Mouse (Mus musculus) natural killer cell, adult 2 months (primary cell): ENCODE data around the gene Arhgef10l.

Source experiments
- DNase-seq, 2 experiments: peaks; one replicate each; pipeline ENCODE4 v3.0.0; 2022; ENCODE audit warnings: low spot score in 2 of 2

The Arhgef10l gene

DNA sequence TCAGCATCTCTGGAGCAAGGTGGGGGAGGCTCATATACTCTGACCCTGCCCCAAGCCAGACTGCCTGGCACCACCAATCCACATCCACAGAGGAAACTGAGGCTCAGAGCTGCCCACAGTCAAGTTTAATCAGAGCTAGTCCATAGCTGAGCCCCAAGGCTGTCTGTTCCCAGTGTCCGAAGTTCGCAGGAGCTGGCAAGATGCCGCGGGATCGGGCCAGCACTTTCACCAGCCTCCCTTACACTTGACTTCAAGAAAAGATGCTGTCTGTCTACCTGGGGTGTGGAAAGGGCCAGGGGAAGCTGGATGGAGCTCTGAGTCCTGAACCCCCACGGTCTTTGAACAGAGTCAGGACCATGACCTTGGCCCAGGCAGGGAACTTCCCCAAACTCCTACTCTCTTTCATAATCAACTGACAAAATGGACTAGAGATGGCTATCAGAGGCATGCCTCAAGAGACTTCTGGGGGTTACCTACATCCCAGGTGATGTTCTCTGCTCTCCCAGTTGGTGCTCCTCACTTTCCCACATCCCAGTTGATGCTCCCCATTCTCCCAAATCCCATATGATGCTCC is 34.4 kb downstream of the Arhgef10l start:
- no peak for DNase-seq

DNA sequence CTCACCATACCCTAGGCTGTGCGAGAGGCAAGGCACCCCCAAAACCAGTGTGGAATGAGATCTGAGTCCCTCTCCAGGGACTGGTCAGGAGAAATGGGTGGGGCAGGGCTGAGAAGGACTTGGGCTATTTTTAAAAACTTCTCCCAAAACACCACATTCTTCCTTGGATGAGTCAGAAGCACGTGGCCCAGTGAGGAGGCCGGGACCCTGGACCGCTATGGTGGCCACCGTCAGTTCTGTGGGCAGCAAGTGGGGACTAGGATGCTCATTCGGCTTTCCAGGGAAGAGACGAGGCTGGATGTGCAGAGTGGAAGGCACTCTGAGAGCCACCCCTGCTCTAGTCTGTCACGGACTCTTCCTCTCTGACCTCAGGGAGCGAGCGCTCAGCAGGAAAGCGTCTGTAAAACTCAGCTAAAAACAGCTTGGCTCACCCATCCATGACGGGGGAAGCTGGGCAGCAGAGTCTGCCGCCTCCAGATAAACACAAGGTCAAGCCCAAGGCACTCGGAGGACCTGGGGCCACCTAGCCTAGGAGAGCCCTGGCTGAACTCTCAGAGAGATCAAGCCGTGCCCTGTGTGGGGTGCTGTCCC is 35.1 kb downstream of the Arhgef10l start:
- DNase-seq = no peak

DNA sequence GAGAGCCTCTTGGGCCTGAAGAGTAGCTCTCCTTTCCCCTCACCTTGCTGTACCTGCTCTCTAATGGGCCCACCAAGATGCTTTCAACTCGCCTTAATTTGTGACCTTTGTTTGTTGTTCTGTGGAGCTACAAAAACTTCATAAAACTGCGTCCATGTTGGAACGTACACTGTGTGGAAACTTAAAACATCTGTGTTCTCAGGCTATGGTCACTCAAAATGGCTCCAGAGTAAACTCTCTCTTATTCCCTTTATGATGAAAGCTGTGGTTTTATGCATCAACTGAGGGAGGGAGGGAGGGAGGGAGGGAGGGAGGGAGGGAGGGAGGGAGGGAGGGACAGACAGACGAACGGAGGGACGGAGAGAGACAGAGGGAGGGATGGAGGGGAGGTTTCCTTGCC is 35.7 kb downstream of the Arhgef10l start:
- DNase-seq = no peak

DNA sequence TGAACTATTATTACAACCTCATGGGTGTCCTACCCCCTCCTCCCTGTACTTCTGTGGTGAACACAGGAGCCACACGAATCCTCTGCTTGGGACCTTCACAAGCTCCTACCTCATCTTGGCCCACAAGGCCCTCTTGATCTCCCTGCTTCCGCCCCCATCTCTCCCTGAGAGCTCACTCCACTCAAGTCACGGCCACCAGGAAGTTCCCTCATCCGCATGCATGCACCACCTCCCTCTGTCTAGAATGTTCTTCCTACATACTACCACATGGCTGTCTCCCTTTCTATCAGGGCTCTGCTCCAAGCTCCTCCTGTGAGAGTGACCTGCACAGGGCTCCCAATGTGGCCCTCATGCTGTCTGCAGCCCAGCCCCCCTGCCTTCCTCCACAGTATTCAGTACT is 36.8 kb downstream of the Arhgef10l start:
- no peak for DNase-seq

DNA sequence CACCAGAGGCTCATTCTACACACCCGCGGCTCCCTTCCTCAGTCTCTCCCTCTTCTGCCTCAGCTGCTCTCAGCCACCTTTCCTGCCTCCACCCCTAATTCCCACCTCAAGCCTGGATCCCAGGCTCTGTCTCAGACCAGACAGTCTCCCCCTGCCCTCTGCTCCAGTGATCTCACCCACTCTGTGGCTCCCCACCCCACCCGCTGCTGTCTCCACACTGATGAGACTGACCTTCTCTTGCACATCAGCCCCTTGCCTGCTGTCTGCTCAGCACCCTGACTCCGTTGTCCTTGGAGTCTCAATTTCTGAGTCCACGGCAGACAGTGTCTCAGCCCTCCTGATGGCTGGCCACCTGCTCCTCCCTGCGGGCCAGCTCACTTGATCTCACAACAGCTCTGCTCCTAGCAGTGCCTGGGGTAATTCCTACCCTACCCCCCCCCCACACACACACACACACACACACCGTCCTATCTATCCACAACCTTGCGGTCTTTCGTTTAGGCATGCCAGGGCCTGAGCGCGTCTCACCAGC is 37.3 kb downstream of the Arhgef10l start:
- no peak for DNase-seq

DNA sequence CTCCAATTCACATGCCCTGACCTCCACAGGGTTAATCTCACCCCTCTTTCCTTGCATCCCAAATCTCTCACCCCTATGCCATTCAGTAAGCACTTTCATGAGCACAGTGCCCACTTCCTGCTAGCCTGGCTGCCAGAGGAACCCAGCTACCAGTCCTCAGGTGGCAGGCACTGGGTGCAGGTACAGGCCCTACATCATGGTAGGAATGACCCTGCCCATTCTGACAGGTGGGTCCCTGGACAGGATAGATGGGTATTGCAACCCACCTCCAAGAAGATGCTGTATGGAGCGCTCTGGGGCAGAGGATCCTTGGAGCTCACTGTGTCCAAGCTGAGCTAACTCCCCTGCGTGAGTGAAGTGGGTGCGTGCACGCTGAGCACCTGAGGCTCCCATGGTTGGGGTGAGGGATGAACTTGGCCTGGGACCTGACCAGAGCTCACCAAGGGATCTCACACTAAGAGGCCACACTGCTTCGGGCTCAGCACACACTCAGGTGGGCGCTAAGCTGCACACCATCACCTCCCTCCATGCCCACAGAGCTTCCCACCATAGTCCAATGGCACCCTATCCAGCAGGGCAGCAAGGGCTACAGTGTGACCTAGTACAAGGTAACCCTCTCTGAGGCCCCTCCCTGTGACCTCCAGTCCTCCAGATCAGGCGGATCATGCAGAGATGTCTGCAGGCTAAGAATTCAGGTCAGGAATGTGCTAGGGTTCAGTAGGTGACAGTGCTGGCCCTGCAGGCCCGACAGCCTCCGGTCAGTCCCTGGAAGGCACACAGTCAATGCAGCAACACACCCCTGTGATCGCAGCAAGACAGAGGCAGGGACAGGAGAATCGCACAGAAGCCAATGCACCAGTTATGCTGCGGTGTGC is 39.9 kb downstream of the Arhgef10l start:
- no peak for DNase-seq

DNA sequence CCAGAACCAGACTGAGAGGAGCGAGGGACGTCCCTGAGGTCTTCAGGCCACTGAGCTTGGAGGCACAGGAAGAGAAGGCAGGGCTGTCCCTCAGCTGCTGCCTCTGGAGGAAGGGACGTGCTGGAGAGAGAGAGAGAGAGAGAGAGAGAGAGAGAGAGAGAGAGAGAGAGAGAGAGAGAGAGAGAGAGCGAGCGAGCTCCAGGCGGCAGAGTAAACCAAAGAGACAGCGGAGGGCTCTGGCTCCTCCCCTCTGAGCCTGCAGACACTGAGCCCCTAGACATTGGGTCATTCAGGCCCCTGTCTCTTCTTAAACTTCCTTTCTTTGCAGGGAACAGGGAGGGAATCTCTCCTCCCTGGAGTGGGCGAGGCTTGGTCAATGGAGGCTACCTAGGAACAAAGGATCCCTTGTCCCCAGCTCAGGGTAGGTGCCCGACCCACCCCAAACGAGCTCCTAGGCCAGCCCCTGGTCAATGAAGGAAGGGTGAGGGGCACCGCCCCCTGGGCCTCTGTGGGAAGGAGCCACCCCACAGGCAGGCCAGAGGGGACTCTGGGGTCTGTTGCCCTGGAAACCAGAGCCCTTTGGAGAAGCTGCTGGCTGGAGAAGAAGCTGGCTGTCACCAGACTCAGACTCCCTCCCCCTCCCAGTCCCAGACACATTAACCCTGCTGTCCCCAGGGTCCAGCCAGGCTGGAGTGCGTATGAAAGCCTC is 41.2 kb downstream of the Arhgef10l start:
- no peak for DNase-seq

DNA sequence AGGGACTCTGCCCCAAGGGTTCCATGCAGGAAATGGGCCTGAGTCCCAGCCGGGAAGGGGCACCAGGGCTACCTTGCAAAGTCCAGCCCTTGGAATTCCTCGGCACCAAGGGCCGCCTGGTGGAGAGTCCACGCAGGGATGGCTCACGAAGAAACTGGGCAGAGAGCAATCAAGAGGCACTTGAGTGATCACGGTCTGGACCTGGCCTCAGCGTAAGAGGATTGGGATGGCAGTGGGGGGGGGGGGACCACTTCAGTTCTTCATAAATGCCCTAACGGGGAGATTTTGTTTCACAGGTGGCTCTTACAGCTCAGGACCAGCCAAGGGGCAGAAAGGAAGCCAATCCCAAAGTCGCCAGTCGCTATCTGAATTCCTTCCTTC is 41.7 kb downstream of the Arhgef10l start:
- DNase-seq = no peak

DNA sequence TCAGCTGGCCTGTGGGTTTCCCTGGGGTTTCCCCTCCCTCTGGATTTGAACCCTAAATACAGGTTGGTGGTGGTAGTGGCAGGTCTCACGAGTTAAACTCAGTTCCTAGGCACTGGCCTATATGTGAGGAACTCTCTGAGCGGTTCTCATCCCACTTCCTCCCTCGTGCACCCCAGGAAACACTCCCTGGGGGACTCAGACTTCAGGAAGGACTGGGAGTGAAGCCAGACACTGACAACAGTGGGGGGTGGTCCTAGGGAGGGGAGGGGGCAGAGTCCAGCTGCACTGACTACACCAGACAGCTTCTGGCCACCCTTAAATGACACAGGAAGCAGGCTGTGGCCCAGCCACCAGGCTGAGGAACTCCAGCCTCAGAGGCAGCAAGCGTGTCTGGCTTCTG is 43.0 kb downstream of the Arhgef10l start:
- DNase-seq = no peak

DNA sequence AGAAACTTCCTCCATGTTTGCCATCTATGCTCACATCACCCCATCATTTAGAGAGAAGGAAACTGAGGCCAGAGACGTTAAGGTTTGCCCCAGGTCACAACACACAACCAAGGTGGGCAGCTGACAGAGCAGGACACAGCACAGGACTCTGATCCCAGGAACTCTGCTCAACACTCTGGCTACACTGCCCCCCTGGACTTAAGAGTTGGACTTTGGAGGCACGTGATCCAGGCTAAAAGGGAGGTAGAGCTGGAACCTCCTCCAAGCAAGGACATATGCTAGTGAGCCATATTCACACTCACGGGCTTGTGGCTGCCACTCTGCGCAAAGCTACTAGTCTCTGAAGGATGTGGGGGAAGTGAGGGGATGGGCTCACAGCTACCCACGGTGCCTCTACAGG is 45.3 kb downstream of the Arhgef10l start:
- DNase-seq = no peak

DNA sequence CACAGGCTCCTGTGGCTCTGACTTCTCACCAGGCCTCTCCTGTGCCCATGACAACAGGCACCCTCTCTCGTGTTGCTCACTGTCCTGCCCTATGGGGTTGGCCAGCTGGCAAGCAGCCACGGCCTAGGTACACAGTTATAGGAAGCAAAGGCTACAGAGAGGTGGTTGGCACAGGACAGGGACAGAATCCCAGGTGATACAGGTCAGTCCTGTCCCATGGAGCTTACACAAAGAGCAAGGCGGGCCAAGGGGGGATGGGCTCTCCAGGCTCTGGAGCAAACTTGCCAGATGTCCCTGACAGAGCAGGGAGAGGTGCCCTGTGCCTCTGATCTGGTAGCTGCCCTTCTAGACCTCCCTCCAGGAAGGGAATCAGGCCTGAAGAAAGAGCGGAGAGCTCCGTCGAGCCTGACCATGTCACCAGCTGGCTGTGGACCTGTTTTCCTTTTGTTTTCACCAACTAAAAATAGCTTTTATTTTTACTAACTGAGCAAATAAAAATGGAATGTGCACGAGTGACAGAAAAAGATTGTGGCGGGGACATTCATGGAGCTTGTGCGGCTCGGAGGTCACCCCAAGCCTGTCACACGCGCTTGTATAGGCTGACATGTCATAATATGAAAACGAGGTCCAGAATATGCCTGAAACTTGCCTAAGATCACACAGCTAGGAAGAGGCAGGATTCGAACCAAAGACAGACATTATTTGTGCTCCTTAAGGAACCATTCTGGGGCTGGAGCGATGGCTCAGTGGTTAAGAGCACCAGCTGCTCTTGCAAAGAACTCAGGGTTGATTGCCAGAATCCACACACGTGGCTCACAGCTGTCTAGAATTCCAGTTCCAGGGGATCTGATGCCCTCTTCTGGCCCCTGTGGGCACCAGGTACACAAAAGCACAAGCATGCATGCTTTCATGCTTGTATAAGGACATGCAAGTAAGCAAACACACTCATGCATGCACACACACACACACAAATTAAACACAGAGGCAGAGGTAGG is 48.1 kb downstream of the Arhgef10l start:
- DNase-seq = no peak

DNA sequence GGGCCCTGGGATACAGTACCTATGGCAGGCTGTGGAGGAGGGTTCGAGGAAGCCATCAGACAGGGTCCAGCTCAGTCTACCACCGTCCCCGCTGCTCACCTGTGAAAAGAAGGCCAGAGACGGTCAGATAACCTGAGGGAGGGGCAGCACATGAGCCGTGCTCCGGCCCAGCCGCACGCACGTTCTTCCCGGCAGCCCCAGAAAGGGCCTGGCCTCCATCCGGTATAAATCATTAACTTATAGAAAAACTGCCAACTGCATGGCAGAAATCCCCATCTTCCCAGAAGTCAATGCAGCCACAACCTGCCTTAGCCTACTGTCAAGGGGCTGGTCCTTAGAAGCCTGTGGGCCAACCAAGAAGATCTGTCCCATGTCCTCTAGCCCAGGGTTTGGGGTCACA is 48.9 kb downstream of the Arhgef10l start:
- DNase-seq = no peak

DNA sequence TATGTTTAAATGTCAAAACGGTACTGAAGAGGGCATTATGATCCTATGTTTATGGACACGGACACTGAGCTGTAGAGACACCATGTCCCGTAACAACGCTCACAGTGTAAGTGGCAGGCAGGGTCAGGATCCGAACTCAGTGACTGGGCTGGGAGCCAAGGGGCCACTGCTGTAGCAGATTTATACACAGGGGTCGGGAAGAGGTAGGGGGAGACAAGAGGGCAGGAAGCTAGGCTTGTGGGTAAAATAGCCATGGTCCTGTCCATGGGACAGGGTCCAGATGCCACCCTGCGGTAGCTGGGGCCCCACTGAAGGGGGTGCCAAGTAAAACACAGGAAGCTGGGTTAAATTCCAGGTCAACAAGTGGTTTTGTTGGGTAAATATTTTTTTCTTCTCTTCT is 49.6 kb downstream of the Arhgef10l start:
- DNase-seq = no peak

DNA sequence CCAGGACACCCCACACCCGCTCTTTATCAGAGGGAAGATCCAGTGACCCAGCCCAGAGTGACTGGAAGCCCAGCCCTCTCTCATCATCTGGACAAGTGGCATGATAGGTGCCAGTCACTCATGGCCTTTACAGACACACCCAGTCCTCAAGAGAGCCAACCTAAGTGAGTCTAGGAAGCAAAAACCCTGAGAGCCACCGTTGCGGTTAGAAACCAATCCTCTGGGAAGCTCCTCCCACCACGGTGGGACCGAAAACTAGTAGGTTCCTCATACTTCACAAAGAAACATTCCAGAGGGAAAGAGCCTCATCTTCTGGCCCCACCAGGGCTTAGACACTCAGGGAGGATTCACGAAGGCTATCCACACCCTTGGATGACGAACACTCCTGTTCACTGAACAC is 50.0 kb downstream of the Arhgef10l start:
- DNase-seq = no peak

DNA sequence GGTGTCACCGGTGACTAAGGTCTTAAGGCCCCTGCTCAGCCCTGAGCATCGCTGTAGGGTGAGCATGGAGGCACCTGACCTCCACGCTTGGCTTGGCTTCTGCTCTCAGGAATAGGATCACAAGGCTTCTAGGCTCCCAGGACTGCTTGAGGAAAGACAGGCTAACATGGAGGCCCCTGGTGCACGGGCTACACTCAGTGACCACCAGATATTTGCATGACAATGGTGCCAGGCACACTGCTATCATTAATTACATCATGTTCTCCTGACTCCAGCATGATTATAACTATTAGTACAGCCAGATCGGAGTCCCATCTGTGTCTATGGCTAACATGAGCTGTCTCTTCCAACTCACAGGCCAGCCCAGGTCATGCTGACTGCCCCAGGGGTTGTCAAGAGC is 51.3 kb downstream of the Arhgef10l start:
- no peak for DNase-seq

DNA sequence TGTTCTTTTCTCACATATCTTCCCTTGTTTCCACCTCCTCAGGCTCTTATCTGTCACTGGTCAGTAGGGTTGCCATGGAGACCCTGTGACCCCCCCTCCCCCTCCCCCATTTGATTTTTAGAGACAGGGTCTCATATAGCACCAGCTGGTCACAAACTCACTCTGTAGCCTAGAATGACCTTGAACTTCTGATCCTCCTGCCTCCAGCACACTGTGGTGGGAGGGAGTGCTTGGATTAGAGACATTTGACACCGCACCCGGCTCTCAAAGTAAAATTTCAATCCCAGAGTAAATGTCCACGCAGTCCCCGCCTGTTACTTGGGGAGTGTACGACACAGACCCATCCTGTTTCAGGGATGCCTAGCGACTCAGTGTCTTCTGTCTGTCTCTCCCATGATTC is 51.7 kb downstream of the Arhgef10l start:
- no peak for DNase-seq

DNA sequence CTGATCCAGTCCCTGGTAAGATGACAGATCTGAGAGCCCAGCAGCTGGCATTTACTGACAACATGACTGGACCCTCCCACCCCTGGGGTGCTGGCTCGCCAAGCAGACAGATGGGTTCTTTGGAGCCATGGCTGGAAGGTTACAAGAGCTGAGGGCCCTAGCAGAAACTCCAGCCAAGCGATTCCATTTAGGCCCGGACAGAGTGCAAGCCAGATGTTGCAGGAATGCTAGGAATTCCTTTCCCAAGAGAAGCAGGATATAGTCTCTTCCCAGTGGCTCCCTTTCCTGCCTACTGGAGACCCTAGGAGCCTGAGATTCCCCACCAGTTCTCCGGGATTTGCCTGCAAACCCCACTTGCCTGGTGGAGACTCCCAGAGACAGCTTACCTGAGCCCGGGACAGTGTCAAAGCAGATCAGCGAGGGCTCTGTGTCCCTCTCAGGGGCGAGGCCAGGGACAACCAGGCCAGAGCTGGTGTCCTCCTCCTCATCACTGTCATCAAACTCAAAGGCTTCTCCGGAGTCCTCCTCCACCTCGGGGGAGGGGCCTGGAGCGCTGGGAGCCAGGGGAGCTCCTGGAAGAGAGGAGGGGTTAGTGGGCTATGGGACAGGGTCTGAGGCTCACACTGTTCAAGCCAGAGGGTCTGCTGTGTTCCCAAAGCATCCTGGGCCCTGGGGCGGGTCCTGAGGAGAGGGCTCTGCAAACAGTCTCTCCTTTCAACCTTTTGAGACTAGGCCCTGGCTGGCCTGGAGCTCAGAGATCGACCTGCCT is 54.8 kb downstream of the Arhgef10l start:
- DNase-seq = no peak

DNA sequence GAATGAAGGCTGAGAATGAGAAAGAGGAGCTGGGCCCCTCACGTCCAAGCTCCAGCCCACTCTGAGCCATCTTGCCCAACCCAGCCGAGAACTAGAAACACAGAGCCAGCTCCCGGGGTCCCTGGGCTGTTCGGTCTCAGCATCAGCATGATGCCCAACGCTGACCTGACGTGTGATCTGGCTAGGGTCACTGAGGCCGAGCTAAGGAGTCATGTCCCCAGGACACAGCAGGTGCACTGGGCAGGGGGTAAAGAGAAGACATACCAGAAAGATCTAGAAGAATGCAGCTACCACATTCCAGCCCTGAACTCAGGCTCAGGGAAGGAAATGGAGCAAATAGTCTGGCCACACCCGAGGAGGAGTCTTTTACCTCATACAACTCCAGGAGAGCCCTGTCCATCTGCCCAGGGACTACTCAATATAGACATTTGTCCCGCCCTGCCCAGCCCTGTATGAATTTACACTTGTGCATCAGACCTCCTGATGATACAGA is 57.5 kb downstream of the Arhgef10l start:
- no peak for DNase-seq

DNA sequence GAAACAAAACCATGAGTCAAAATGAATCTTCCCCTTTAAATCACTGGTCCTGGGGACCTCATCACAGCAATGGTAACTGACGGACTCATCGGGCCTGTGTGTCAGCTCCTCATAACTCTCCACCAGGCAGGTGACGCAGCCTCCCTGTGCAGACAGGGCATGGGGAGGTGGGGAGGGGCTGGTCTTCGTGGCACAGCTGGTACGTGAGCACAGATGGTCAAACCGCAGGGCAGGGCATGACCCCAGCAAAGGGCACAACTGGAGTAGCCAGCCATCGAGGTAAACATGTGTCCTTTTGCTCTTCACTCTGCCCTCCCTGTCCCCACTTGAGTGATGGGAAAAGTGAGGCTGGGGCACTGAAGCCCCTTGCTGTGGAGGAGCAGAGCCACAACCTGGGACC is 59.0 kb downstream of the Arhgef10l start:
- DNase-seq = no peak

DNA sequence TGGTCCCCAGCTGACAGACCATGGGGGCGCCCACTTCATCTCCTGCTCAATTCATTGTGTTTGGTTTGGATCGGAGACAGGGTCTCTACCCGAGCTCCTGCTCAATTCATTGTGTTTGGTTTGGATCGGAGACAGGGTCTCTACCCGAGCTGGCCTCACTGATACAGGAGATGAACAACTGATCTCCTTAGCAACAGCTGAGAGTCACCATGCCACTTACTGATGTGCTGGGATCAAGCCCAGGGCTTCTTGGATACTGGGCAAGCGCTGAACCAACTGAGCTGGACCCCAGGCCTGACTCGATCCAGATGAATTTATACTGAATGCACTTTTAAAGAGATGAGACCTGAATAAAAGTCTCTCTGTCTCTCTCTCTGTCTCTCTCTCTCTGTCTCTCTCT is 59.6 kb downstream of the Arhgef10l start:
- no peak for DNase-seq
